Mouse (Mus musculus) heart, adult 8-10 months (tissue): ENCODE results near the gene Hhipl1. TPM values are rescaled to one million over a fixed set of nuclear protein-coding genes. Genes with fewer than 3 reads are reported as not detected.

ENCODE experiments used
- DNase-seq: peaks from one replicate; pipeline ENCODE4 v3.0.0; 2022; ENCODE audit warnings: low spot score
- total RNA-seq, 4 experiments: library from RNA; stranded (reverse); gene quantifications; 2 replicates each; pipeline ENCODE4 v1.2.4; 2022

Hhipl1 gene
- total RNA-seq, 4 experiments from 2014 or later: 1.2 to 2.0 (median 1.5) TPM

- DNase-seq: no peak
Measured at GRCm38 (mm10) chr12:108312432-108312851, 6.4 kb downstream of the Hhipl1 start.

- no peak for DNase-seq
Measured at GRCm38 (mm10) chr12:108313244-108313772, 7.2 kb downstream of the Hhipl1 start.

GRCm38 (mm10) chr12:108315818-108316217 is 9.7 kb downstream of the Hhipl1 start:
- no peak for DNase-seq

GRCm38 (mm10) chr12:108316655-108317054 is 10.6 kb downstream of the Hhipl1 start:
- DNase-seq: no peak

DNA sequence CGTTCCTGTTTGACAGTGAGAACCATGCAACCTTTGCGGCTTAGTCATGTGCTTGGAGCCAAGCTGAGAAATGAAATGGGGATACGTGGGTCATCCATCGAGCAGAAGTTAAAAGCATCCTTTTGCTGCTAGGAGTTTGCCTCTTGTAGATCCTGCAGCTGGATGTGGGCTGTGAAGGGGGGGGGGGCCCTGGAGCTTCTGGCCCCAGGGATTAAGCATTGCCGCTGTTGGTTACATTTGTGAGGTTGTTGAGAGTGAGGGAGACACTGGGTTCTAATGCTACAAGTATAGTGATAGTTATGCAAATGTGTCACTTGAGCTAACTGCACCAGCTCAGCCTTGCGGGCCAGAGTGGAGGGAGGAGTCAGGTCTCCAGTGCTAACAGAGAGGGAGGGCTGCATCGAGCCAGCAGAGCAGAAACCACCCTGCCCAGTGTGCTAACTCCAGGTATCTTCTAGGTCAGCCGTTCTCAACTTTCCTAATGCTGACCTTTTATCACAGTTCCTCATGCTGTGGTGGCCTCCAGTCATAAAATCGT is 11.2 kb downstream of the Hhipl1 start:
- no peak for DNase-seq

GRCm38 (mm10) chr12:108317826-108318430 is 11.9 kb downstream of the Hhipl1 start:
- no peak for DNase-seq

- no peak for DNase-seq
Measured at GRCm38 (mm10) chr12:108318499-108318898, 12.4 kb downstream of the Hhipl1 start.

GRCm38 (mm10) chr12:108320096-108320495 is 14.0 kb downstream of the Hhipl1 start:
- DNase-seq: no peak

- no peak for DNase-seq
Measured at GRCm38 (mm10) chr12:108326401-108326800, 20.3 kb downstream of the Hhipl1 start.

GRCm38 (mm10) chr12:108327889-108328491 is 21.9 kb downstream of the Hhipl1 start:
- no peak for DNase-seq

DNA sequence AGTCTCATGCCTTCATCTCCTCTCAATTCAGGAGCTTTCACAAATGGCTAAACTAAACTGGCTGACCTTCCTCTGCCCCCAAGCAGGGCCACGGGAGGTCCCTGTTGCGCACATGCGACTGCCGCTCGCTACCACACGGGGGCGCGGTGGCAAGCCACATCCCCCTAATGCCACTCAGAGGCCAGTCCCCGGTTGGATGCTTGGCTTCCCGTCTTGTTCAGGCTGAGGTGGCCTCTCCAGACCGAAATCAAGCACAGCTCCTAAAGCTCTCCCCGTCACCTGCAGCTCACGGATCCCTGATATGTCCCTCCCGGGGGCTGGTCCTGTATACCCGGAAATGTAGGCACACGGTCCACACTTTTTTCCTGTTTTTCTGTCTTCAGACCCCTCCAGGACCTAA is 27.0 kb downstream of the Hhipl1 start:
- DNase-seq: peak; percentile 88

DNA sequence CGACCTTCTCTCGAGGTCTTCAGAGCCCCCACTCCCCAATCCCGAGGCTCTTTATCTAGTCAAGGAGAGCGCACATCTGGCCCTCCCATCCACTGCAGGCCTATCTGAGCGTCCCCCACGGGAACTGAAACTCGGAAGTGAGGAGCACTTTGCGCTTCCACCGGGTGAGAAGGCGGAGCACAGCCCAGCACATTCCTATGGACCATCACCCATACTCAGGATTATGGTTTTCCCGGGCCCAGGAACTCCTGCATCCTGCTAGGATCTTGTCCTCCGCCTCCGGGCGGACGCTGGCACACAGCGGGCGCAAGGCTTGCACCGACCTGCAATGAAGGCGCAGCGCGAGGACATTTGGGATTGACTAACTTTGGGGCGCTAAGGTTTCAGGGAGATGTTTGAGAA is 27.4 kb downstream of the Hhipl1 start:
- peak; percentile 62 for DNase-seq

- DNase-seq: peak; percentile 100
Measured at GRCm38 (mm10) chr12:108333895-108334445, 27.9 kb downstream of the Hhipl1 start, which contains the start of gene Cyp46a1. Gene Cyp46a1 (plus strand): TSS chr12:108334381.

DNA sequence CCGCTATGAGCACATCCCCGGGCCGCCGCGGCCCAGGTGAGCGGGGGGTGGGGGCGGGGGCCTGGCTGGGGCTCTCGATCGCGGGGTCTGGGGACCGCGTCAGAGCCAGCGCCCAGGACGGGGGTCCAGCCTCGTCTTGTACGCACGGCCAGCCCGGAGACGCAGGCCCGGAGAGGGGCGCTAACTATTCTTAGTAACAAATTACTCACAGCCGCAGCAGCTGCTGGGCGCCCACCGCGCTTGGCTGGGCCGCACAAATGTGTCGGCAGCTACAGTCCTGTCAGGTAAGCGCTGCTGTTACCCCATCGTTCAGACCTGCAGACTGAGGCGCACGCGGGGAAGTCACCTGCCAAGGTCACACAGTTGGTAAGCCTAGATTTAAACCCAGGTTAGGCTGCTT is 28.5 kb downstream of the Hhipl1 start:
- no peak for DNase-seq

- no peak for DNase-seq
Measured at GRCm38 (mm10) chr12:108338572-108339190, 32.6 kb downstream of the Hhipl1 start.

DNA sequence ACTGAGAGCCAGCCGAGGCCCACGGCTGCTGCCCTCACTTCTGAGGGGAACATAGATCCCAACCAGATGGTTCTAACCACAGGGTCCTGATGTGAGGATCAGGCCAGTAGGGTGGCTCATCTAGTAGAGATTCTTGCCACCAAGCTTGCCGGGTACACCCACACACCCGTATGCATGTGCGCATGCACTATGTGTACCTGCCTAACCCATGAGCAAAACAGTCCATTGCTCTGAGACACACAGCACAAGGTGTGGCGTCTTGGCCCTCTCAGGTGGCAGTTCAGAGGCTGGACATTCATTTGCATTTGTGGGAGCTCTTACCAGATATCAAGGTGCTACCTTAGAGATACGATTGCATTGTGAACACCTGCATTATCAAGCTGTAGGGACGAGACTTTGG is 42.1 kb downstream of the Hhipl1 start:
- no peak for DNase-seq

- DNase-seq: no peak
Measured at GRCm38 (mm10) chr12:108349026-108349425, 43.0 kb downstream of the Hhipl1 start.

DNA sequence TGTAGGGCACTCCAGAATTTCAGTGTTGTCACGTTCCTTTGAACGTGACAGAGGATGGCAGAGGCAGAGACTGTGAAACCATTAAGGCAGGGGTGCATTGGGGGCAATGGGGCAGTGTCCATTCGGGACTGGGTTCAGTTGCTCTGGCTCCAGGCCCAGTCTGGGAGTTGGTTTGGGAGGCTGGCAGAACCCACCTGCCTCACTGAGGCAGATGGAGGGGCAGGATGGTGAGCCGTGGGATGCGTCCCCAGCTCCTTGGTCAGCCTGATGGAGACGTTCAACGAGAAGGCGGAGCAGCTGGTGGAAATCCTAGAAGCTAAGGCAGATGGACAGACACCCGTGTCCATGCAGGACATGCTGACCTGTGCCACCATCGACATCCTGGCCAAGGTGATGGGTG is 44.9 kb downstream of the Hhipl1 start:
- no peak for DNase-seq

GRCm38 (mm10) chr12:108352371-108353136 is 46.5 kb downstream of the Hhipl1 start:
- DNase-seq: no peak

GRCm38 (mm10) chr12:108354284-108354683 is 48.2 kb downstream of the Hhipl1 start:
- DNase-seq: no peak

DNA sequence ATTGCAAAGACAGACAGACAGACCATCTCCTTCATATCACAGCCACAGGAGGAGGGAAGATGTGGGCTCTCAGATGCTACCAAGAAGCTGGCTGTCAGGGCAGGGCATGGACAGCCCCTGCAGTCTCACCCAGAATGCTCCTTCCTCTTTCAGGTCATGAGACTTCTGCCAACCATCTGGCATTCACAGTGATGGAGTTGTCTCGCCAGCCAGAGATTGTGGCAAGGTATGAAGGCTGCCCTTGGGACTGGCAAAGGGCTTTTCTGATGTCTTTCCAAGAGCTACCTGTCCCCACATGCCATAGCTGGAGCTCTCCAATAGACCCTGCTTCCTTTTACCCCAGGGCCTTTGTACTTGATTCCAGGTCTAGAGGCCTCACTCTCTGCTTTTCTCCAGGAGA is 49.2 kb downstream of the Hhipl1 start:
- no peak for DNase-seq
